In genomic region chr17:31384968-31385627, GRCm38 (mm10) we compare ENCODE assay signal across 9 mouse cellular contexts. TPM values are rescaled to one million over a fixed set of nuclear protein-coding genes. Genes with fewer than 3 reads are reported as not detected.
DNase-seq lines count a peak whose midpoint lies in the region; ATAC-seq and TF ChIP-seq lines count a peak whose summit lies in the region.
"Had no signal": no experiment of that assay in that cellular context is flagged by ENCODE, and none has a peak within 500 bp of the region (broad histone marks: within the 10 kb centered on the region; RNA-seq: fewer than 3 reads in every experiment).

No protein-coding gene starts in this region.

- WGBS in heart, embryonic 11.5 days (ENCODE audit: insufficient replicate concordance), result 8% methylated on average over 8 of the region's 8 CpGs
- 6% methylated on average over 8 of the region's 8 CpGs for WGBS in limb, embryonic 13.5 days

- no peaks in the 10 kb centered on the region for H3K4me1 ChIP-seq in ES-Bruce4 (ENCODE audit: control insufficient read depth, insufficient read depth, low read length)
- peaks cover 12% of the 10 kb centered on the region for H3K4me1 ChIP-seq in heart, embryonic 11.5 days (ENCODE audit: control insufficient read depth, insufficient read depth, low read length)
- H3K4me1 ChIP-seq in limb, embryonic 13.5 days, result peaks cover 52% of the 10 kb centered on the region
- H3K4me1 ChIP-seq: liver, embryonic 15.5 days had no signal

- DNase-seq in embryo, embryonic 9.5 days (ENCODE audit: extremely low spot score), result peak; percentile 49
- peak; percentile 45 for DNase-seq in retina, postnatal 1 day
- DNase-seq in left cerebral cortex, postnatal 25 days (ENCODE audit: low spot score in 2 of 2), result no peak
- DNase-seq in cerebellum, adult 9-11 months, result no peak
- DNase-seq in left cerebral cortex, adult 11 months (ENCODE audit: low spot score), result no peak

- H3K4me3 ChIP-seq in ES-Bruce4 (ENCODE audit: low read depth, low read length), result no peak overlapping the region
- H3K4me3 ChIP-seq in heart, embryonic 11.5 days (ENCODE audit: low read depth, low read length), result no peak overlapping the region
- no peak overlapping the region; the same call in 1 of the 2 replicates for H3K4me3 ChIP-seq in limb, embryonic 13.5 days

- peak overlapping the region; percentile 29; the same call in 1 of the 2 replicates for H3K4me2 ChIP-seq in heart, embryonic 11.5 days
- peak overlapping the region; percentile 78 for H3K4me2 ChIP-seq in limb, embryonic 13.5 days (replicated peaks)

- no peaks in the 10 kb centered on the region for H3K9me3 ChIP-seq in ES-Bruce4 (replicated peaks; ENCODE audit: control insufficient read depth, insufficient read depth, low read length, poor library complexity, severe bottlenecking)
- H3K9me3 ChIP-seq in heart, embryonic 11.5 days (replicated peaks; ENCODE audit: control insufficient read depth, low read length), result no peaks in the 10 kb centered on the region
- H3K9me3 ChIP-seq in limb, embryonic 13.5 days, result no peaks in the 10 kb centered on the region
- H3K9me3 ChIP-seq: liver, embryonic 15.5 days had no signal

- H3K36me3 ChIP-seq in ES-Bruce4 (ENCODE audit: control insufficient read depth, insufficient read depth, low read length, poor library complexity, severe bottlenecking), result no peaks in the 10 kb centered on the region
- no peaks in the 10 kb centered on the region for H3K36me3 ChIP-seq in heart, embryonic 11.5 days (ENCODE audit: control insufficient read depth, insufficient read depth, low read length)
- H3K36me3 ChIP-seq in limb, embryonic 13.5 days, result no peaks in the 10 kb centered on the region
- H3K36me3 ChIP-seq: liver, embryonic 15.5 days had no signal

- no peak overlapping the region for H3K9ac ChIP-seq in ES-Bruce4 (ENCODE audit: low read depth, poor library complexity, severe bottlenecking)
- H3K9ac ChIP-seq in heart, embryonic 11.5 days (ENCODE audit: low read depth, low read length), result no peak overlapping the region
- H3K9ac ChIP-seq in limb, embryonic 13.5 days, result 0 out of 2 replicates have a peak overlapping the region, but pooled peaks have one; percentile 39
- H3K9ac ChIP-seq: liver, embryonic 15.5 days had no signal

- no peak for TF ChIP-seq EP300 in ES-Bruce4 (IDR thresholded peaks at IDR 0.05; ENCODE audit: insufficient read depth, low read depth, low read length)

- intact Hi-C loops in left cerebral cortex, postnatal 25 days (cut with DNase I), result no loop called here

- no peak for TF ChIP-seq POLR2A in ES-Bruce4 (IDR thresholded peaks at IDR 0.05; ENCODE audit: insufficient read depth, low read length)

- TF ChIP-seq CTCF in ES-Bruce4 (IDR thresholded peaks at IDR 0.05; ENCODE audit: low read depth, low read length), result no peak

- H3K27ac ChIP-seq in ES-Bruce4 (ENCODE audit: insufficient read depth, low read length), result peak overlapping the region; percentile 21
- H3K27ac ChIP-seq in heart, embryonic 11.5 days (ENCODE audit: low read depth, low read length), result peak overlapping the region; percentile 22; the same call in 1 of the 2 replicates
- H3K27ac ChIP-seq in limb, embryonic 13.5 days, result peak overlapping the region; percentile 75
- H3K27ac ChIP-seq: liver, embryonic 15.5 days had no signal

- no peaks in the 10 kb centered on the region for H3K27me3 ChIP-seq in ES-Bruce4 (ENCODE audit: control insufficient read depth, insufficient read depth, low read length, poor library complexity, severe bottlenecking)
- peaks cover 12% of the 10 kb centered on the region for H3K27me3 ChIP-seq in heart, embryonic 11.5 days (ENCODE audit: control insufficient read depth, insufficient read depth, low read length)
- H3K27me3 ChIP-seq in limb, embryonic 13.5 days, result 0 out of 2 replicates have a peak, but pooled peaks cover 7% of the 10 kb centered on the region

- no peak for ATAC-seq in heart, embryonic 11.5 days (replicated peaks; ENCODE audit: insufficient number of reproducible peaks, low FRiP score, low TSS enrichment)
- peak; percentile 17; the same call in 1 of the 2 replicates for ATAC-seq in limb, embryonic 13.5 days (ENCODE audit: low FRiP score, low read depth)

RNA-seq across cellular contexts. Expression of gene Pde9a, which starts 0.9 kb away (rescaled TPM):
- polyA plus RNA-seq in ES-Bruce4 (2011; ENCODE audit: insufficient read depth, insufficient read length, low read depth, missing spikeins), result 11.0 and 12.1 TPM in 2 replicates
- polyA plus RNA-seq in heart, embryonic 11.5 days (2014; fragmentation: Nextera tagmentation; extraction: Ambion mirVana), result 7.1 and 9.9 TPM in 2 replicates
- 32.2 and 32.5 TPM in 2 replicates for polyA plus RNA-seq in limb, embryonic 13.5 days (2015; fragmentation: Nextera tagmentation; extraction: Ambion mirVana)
- 10 to 100 TPM; 23.5 to 24.8 TPM for total RNA-seq in left cerebral cortex, postnatal 25 days (2021)

Comparison
In these comparisons a context has a peak if more than half of its experiments do, and no peak if none do; other contexts are left out.
1. H3K27ac ChIP-seq: peak in every context shown above with its lines; median percentile 75 in limb, embryonic 13.5 days; 22 in heart, embryonic 11.5 days; 21 in ES-Bruce4.
2. DNase-seq: peak in embryo, embryonic 9.5 days (single experiment) and retina, postnatal 1 day (single experiment); none in left cerebral cortex, postnatal 25 days (0 of 2), cerebellum, adult 9-11 months (single experiment) and left cerebral cortex, adult 11 months (single experiment).